Mouse (Mus musculus): ENCODE measurements around the gene Pank2.

GRCm38 (mm10) chr2:131276722-131277121 is 14.4 kb downstream of the Pank2 start:
- no peak for TF ChIP-seq POLR2A (IDR thresholded peaks at IDR 0.05; ENCODE audit: borderline replicate concordance, insufficient read depth, low read length)
- no peak for TF ChIP-seq CTCF (IDR thresholded peaks at IDR 0.05; ENCODE audit: borderline replicate concordance, insufficient read depth, low read depth, low read length)
